8 mouse cellular contexts compared by ENCODE assay signal in the genomic region with DNA sequence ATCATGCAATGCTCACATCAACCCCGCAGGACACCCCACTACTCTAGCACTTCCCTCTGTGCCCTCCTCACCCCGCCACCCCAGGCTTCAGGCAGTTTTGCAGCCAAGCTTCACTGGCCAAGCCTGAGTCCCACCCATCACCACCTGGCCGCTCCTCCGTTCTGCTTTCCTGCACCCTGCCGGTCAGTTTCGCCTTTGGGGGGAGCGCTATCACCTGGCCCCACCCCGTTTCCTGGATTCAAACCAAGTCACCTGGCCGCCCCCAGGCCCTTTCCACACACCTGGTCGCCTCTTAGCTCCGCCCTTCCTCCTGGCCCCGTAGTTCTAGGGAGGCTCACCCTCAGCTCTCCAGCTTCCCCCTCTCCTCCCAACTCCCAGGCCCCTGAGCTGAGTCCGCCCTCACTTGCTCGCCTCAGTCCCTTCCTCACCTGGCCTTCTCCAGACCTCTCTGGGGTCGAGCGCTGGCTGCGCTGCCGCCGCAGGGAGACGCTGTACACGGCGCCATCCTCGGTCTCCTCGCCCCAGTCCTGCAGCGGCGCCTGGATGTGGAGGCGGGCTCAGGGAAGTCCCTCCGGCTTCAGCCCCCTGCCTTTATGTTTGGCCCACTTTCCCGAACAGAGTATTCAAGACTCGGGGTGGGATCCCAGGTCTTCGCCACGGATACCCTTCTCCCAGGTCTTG. TPM values are rescaled to one million over a fixed set of nuclear protein-coding genes. Genes with fewer than 3 reads are reported as not detected.
DNase-seq lines count a peak whose midpoint lies in the region; ATAC-seq and TF ChIP-seq lines count a peak whose summit lies in the region.

No protein-coding gene starts in this region.

- peaks cover 57% of the 10 kb centered on the region for H3K4me1 ChIP-seq in E14TG2a.4 (replicated peaks; ENCODE audit: low read depth, low read length)
- H3K4me1 ChIP-seq in intestine, embryonic 15.5 days (replicated peaks), result peaks cover 24% of the 10 kb centered on the region
- H3K4me1 ChIP-seq in liver, postnatal 0 days (ENCODE audit: insufficient read depth), result peaks cover 23% of the 10 kb centered on the region

- H3K36me3 ChIP-seq in E14TG2a.4 (ENCODE audit: insufficient read depth, low read length), result no peaks in the 10 kb centered on the region
- no peaks in the 10 kb centered on the region for H3K36me3 ChIP-seq in intestine, embryonic 15.5 days
- no peaks in the 10 kb centered on the region for H3K36me3 ChIP-seq in liver, postnatal 0 days (replicated peaks; ENCODE audit: insufficient read depth, low read length)

- no peaks in the 10 kb centered on the region for H3K9me3 ChIP-seq in E14TG2a.4 (ENCODE audit: low read length)
- no peaks in the 10 kb centered on the region for H3K9me3 ChIP-seq in intestine, embryonic 15.5 days
- no peaks in the 10 kb centered on the region for H3K9me3 ChIP-seq in liver, postnatal 0 days (ENCODE audit: low read length)

- DNase-seq in A20 (ENCODE audit: low read depth, low spot score), result peak; percentile 67
- DNase-seq in embryo, embryonic 11 days, result peak; percentile 37
- DNase-seq in liver, postnatal 0 days, result no peak
- DNase-seq in ovary, postnatal 14 days (ENCODE audit: low spot score), result peak; percentile 25
- DNase-seq in thymus, postnatal 36 days, result no peak

- peak; percentile 48 for ATAC-seq in intestine, embryonic 15.5 days
- no peak for ATAC-seq in liver, postnatal 0 days
- no peak for ATAC-seq in megakaryocyte-erythroid progenitor cell, adult 5-6 weeks (replicated peaks; ENCODE audit: low FRiP score, low TSS enrichment, poor library complexity, severe bottlenecking)

- no peak for TF ChIP-seq EP300 in liver, postnatal 0 days (IDR thresholded peaks at IDR 0.05; ENCODE audit: low read depth)

- peak overlapping the region; percentile 77 for H3K4me2 ChIP-seq in intestine, embryonic 15.5 days (replicated peaks)
- peak overlapping the region; percentile 72 for H3K4me2 ChIP-seq in liver, postnatal 0 days (ENCODE audit: low read depth, low read length)

- H3K27me3 ChIP-seq in E14TG2a.4 (ENCODE audit: insufficient read depth, low read length), result peaks cover 92% of the 10 kb centered on the region
- peaks cover 63% of the 10 kb centered on the region for H3K27me3 ChIP-seq in intestine, embryonic 15.5 days (replicated peaks)
- peaks cover 61% of the 10 kb centered on the region for H3K27me3 ChIP-seq in liver, postnatal 0 days (ENCODE audit: insufficient read depth, low read length)

- H3K27ac ChIP-seq in intestine, embryonic 15.5 days, result no peak overlapping the region
- H3K27ac ChIP-seq in liver, postnatal 0 days (ENCODE audit: low read depth), result no peak overlapping the region

- H3K4me3 ChIP-seq in E14TG2a.4 (replicated peaks; ENCODE audit: low read length), result peak overlapping the region; percentile 71
- H3K4me3 ChIP-seq in intestine, embryonic 15.5 days (replicated peaks), result peak overlapping the region; percentile 40
- H3K4me3 ChIP-seq in liver, postnatal 0 days (ENCODE audit: low read depth, low read length), result peak overlapping the region; percentile 48

- H3K9ac ChIP-seq in intestine, embryonic 15.5 days, result peak overlapping the region; percentile 47
- no peak overlapping the region for H3K9ac ChIP-seq in liver, postnatal 0 days (replicated peaks)

- TF ChIP-seq CTCF in E14TG2a.4 (conservative IDR thresholded peaks at IDR 0.05; ENCODE audit: low read length), result no peak
- 0 out of 2 replicates have a peak, but pooled peaks have one; percentile 1 for TF ChIP-seq CTCF in liver, postnatal 0 days (IDR thresholded peaks at IDR 0.05; ENCODE audit: low read depth)

- 2% methylated on average over 32 of the region's 32 CpGs for WGBS in intestine, embryonic 15.5 days
- 3% methylated on average over 32 of the region's 32 CpGs for WGBS in liver, postnatal 0 days (ENCODE audit: insufficient replicate concordance)

RNA-seq across cellular contexts. Expression of gene Rgl3, which starts 0.7 kb away (rescaled TPM):
- polyA plus RNA-seq in intestine, embryonic 15.5 days (2015; fragmentation: Nextera tagmentation; extraction: Ambion mirVana), result 1.6 and 1.7 TPM in 2 replicates
- polyA plus RNA-seq in liver, postnatal 0 days (2015; fragmentation: Nextera tagmentation; extraction: Ambion mirVana), result 0.14 and 0.32 TPM in 2 replicates
- total RNA-seq in megakaryocyte-erythroid progenitor cell, adult 5-6 weeks (2014; fragmentation: Nextera tagmentation), result not detected in 2 replicates
- total RNA-seq in megakaryocyte-erythroid progenitor cell, adult 5-6 weeks (2017), result not detected in 2 replicates

RNA-seq across cellular contexts. Expression of gene Ccdc151, which starts 13.9 kb away (rescaled TPM):
- polyA plus RNA-seq in intestine, embryonic 15.5 days (2015; fragmentation: Nextera tagmentation; extraction: Ambion mirVana), result 0.25 and 0.50 TPM in 2 replicates
- polyA plus RNA-seq in liver, postnatal 0 days (2015; fragmentation: Nextera tagmentation; extraction: Ambion mirVana), result not detected in 2 replicates
- 1.2 TPM in 1 of 2 replicates, not detected in the other for total RNA-seq in megakaryocyte-erythroid progenitor cell, adult 5-6 weeks (2014; fragmentation: Nextera tagmentation)
- not detected in 2 replicates for total RNA-seq in megakaryocyte-erythroid progenitor cell, adult 5-6 weeks (2017)

RNA-seq across cellular contexts. Expression of gene Prkcsh, which starts 14.0 kb away (rescaled TPM):
- 105 and 122 TPM in 2 replicates for polyA plus RNA-seq in intestine, embryonic 15.5 days (2015; fragmentation: Nextera tagmentation; extraction: Ambion mirVana)
- 47.0 and 47.6 TPM in 2 replicates for polyA plus RNA-seq in liver, postnatal 0 days (2015; fragmentation: Nextera tagmentation; extraction: Ambion mirVana)
- total RNA-seq in megakaryocyte-erythroid progenitor cell, adult 5-6 weeks (2014; fragmentation: Nextera tagmentation), result 45.7 and 56.7 TPM in 2 replicates
- 102 and 107 TPM in 2 replicates for total RNA-seq in megakaryocyte-erythroid progenitor cell, adult 5-6 weeks (2017)

RNA-seq across cellular contexts. Expression of gene Epor, which starts 25.3 kb away (rescaled TPM):
- 4.0 and 4.3 TPM in 2 replicates for polyA plus RNA-seq in intestine, embryonic 15.5 days (2015; fragmentation: Nextera tagmentation; extraction: Ambion mirVana)
- polyA plus RNA-seq in liver, postnatal 0 days (2015; fragmentation: Nextera tagmentation; extraction: Ambion mirVana), result 40.6 and 41.6 TPM in 2 replicates
- 109 and 131 TPM in 2 replicates for total RNA-seq in megakaryocyte-erythroid progenitor cell, adult 5-6 weeks (2014; fragmentation: Nextera tagmentation)
- total RNA-seq in megakaryocyte-erythroid progenitor cell, adult 5-6 weeks (2017), result 35.2 and 48.6 TPM in 2 replicates

RNA-seq across cellular contexts. Expression of gene Swsap1, which starts 33.0 kb away (rescaled TPM):
- 5.2 and 5.7 TPM in 2 replicates for polyA plus RNA-seq in intestine, embryonic 15.5 days (2015; fragmentation: Nextera tagmentation; extraction: Ambion mirVana)
- 2.3 and 2.6 TPM in 2 replicates for polyA plus RNA-seq in liver, postnatal 0 days (2015; fragmentation: Nextera tagmentation; extraction: Ambion mirVana)
- 4.1 and 9.1 TPM in 2 replicates for total RNA-seq in megakaryocyte-erythroid progenitor cell, adult 5-6 weeks (2014; fragmentation: Nextera tagmentation)
- total RNA-seq in megakaryocyte-erythroid progenitor cell, adult 5-6 weeks (2017), result 1.2 and 4.8 TPM in 2 replicates

Comparison
In these comparisons a context has a peak if more than half of its experiments do, and no peak if none do; other contexts are left out.
1. DNase-seq: peak in A20 (single experiment), embryo, embryonic 11 days (single experiment) and ovary, postnatal 14 days (single experiment); none in liver, postnatal 0 days (single experiment) and thymus, postnatal 36 days (0 of 2).
2. Peak in every context shown above with its lines, with median percentiles within 50 percentile points of each other: H3K4me3 ChIP-seq.